Mouse (Mus musculus): Measurements from ENCODE around the gene Celf2.
"Not testable (repeated sequence)": the region's sequence is repeated elsewhere in the genome, so short reads cannot be mapped to it uniquely, and the experiment has no call there.

Celf2 gene

DNA sequence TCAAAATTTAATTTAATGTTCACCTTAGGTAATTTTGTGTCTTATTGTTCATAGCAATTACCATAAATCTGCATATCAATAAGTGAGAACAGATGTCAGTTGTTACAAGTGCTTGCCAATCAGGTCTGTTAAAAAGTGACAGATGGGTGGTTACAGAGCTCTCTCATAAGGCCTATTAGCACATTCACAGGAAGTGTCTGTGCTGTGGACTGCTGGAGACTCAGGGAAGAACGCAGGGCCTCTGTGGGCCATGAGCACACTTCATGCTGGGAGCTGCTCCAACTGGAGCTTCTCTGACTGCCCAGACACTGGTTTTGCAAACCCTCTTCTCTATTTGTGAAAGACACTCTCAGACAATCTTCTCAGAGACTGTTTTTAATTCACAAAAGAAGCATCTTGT, 914.6 kb downstream of the Celf2 start:
- no peak for DNase-seq (ENCODE audit: low spot score)

DNA sequence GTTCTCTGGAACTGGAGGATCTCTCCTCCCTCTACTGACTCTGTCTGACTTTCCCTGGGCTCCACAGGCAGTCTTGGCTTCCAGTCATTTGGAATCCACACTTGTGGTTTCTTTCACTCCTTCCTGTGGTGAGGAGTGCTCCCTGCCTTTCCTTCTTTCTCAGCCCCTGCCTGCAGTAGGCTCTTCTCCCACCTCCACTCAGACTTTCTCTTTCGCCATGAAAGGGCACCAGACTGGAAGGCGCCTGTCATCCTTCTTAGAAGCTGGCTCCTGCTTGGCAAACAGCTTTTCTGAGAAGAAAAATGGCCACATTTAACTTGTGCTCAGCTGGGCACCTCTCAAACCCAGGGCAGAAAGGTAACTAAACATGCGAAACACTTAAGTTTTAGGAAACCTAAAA, 915.2 kb downstream of the Celf2 start:
- DNase-seq (ENCODE audit: low spot score): no peak

DNA sequence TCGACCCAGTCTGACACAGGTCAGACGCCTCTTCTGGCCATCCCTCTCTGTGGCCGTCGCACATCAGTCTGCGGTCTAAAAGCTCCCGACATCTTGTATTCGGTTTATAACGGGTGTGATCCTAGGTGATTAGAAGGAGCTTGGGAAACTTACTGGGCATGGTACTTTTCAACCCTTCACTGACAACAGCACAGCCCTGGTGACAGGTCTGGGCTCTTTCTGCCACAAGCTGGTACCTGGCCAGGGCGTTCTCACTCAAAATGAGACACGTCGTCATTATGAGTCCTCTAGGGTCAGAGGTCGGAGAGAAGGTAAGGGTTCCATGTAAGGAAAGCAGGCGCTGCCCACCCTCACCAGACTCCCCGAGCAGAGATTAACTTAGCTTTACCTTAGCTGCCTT, 915.6 kb downstream of the Celf2 start:
- no peak for DNase-seq (ENCODE audit: low spot score)

DNA sequence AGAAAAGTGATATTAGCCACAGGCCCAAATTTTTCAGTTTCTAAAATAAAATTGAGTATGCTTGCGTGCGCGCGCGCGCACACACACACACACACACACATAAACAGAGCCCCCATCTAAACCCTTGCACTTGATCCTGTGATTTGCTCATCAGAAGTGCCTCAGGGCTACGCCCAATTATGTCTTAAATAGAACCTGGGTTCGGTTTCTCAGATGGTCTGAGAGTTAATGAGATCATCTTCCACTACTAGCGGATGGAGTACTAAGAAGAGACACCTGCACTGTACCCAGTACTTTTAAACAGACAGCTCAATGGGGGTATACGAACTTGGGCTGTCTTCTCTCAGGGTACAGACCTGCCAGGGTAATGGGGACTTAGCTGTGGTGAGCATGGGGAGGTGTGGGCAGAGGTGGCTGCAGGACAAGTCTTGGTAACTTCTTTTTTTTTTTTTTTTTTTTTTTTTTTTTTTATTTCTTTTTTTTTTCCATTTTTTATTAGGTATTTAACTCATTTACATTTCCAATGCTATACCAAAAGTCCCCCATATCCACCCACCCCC, 923.2 kb downstream of the Celf2 start:
- no peak for DNase-seq (ENCODE audit: low spot score)

DNA sequence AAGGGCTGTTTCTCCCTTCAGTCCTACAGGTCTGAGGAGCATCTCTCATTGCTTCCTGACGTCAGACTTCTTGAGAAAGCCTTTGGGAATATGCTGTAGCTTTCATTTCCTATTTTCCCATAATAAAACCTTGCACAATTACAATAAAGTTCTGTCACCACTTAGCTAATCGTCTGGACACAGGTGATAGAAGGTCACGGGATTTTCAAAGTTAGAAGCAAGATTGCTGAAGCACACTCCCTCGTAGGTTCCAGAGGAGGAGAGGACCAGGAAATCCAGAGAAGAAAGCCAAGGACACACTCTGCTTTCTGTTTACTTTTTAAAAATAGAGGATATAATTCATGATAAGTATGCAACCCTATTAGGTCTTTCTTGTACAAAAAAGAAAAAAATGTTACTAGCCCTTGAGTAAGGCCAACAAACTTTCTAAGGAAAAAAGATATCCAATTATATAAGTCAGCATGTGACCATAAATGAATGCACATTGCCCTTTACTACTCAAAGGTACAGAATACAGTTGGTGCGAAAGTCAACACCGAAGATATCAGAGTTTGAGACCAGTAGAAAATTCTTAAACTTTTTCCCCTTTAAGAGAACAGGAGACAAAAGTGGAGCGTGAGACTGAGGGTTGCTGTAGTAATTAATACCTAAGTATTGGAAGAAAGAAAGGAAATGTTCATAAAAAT, 924.2 kb downstream of the Celf2 start:
- no peak for DNase-seq (ENCODE audit: low spot score)

DNA sequence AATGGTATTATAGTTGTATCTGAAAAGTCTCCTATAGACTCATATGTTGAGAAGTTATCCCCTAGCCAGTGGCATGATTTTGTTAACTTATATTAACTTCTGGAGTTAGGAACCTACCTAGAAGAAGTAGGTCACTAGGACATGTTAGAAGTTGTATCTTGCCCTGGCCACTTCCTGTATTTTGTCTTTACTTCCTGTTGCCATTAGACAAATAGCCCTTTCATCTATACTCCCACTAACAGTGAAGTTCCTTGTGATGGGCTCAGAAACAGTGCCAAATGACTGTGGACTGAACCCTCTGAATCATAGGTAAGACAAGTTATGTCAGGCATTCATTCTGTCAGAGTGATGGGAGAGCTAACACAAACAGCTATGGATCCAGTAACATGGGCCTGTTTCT, 926.7 kb downstream of the Celf2 start:
- DNase-seq (ENCODE audit: low spot score): no peak

DNA sequence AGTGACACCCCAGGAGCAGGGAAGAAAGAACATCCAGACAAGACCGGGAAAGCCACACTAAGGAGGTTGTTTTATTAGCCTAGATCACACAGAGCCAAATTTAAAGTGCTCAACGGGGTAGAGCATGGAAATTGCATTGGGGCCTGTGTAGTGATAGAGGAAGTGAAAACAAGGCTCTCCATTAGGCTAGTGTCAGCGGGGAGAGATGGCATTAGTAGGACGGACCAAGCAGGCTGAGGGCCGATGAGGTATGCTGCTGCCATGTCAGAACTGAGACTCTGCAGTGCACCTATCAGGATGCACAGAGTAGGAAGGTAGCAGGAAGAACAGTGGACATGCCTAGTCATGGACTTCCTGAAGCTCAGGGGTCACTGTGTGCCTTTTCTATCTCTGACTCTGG, 929.3 kb downstream of the Celf2 start:
- DNase-seq (ENCODE audit: low spot score): no peak

DNA sequence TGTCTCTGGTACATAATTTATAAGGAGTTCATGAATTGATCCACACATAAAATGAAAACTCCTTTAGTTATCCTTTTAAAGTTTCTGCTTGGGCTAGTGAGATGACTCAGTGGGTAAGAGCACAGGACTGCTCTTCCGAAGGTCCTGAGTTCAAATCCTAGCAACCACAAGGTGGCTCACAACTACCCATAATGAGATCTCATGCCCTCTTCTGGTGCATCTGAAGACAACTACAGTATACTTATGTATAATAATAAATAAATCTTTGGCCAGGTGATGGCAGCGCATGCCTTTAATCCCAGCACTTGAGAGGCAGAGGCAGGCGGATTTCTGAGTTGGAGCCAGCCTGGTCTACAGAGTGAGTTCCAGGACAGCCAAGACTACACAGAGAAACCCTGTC, 934.0 kb downstream of the Celf2 start:
- DNase-seq (ENCODE audit: low spot score): not testable (repeated sequence)

DNA sequence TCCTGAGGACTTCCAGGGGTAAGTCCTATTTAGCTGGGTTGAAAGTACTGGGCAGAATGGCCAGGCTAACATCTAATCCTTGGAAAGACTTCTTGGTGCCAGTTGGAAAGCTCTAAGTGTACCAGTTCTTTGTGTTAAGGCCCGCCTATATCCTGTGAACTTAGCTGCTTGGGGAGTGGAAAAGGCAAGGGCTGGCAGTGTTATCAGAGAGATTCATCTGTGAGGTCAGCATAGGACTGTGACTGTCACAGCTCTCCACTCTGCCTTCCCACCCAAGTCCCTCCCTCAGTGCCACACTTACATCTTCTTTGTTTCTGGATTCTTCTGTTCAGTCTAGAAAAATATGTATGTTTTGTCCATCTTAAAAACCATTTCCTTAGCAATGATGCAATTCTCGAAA, 935.7 kb downstream of the Celf2 start:
- DNase-seq (ENCODE audit: low spot score): no peak

DNA sequence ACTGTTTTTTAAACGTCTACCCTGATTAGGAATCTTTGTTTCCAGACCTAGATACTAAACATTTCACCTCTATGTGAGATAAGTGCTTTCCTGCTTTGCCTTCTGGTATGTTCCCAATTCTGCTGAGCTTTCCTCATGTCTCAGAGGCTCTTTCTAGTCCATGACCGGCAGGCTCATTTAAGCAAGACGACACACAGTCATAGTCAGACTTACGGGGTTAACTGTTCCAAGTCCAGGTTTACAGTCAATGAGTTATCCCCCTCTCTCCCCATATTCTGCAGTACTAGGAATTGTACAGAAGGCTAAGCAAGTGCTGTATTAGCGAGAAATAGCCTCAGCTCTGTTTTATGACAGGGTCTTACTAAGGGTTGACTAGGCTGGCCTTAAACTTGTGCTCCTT, 936.4 kb downstream of the Celf2 start:
- no peak for DNase-seq (ENCODE audit: low spot score)

DNA sequence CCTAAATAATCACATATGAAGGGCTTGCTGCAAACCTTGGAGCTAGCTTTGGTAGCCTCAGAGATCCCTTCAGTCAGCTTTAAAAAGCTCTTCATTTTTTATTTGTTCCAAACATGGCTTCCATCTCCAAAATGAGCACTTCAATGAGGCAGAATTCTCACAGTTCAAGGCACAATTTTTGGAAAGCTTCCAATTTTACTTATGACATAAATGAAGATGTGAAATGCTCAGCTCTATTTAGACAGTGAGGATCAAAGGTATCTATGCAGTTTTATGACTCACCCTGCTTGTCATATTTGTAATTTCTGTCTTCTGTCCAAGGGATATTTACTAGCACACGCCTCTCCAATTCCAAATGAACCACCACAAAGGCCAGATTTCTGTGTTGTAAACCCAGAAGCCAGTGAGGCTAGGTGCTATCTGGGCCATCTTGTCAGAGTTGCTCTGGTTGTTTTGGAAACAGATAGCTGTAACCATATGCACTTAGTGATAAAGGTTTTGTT, 940.3 kb downstream of the Celf2 start:
- DNase-seq (ENCODE audit: low spot score): no peak

DNA sequence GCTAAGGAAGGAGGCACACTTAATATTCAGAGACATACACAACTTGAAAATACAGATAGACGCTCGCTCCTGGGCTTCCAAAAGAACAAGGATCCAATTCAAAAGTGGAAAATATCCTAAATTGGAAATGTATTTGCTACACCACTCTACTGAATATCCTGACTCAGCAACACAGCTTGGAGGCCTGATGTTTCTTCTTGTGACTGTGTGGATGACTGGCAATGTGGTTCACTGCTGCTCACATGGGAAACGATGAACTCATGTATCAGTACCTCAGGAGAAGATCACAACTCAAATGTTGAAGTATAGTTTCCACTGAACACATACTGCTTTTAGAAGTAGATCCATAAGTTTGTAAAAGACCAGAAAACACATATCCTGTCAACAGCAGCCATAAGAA, 944.2 kb downstream of the Celf2 start:
- DNase-seq (ENCODE audit: low spot score): no peak

DNA sequence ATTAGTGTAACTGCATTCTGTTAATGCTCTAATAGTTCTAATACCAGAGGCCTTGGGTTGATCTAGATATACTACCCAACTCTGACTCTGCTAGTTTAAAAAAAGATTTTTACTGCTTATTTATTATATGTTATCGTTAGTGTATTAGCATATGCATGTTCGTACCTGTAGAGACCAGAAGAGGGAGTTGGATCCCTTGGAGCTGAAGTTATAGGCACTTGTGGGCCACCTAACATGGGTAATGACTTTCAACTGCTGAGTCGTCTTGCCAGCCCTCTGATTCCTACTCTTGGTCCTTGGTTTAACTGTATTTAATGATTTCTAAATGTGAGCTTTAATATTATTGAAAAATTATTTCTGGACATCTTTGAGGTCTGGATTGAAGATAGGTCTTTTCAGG, 948.0 kb downstream of the Celf2 start:
- DNase-seq (ENCODE audit: low spot score): no peak

DNA sequence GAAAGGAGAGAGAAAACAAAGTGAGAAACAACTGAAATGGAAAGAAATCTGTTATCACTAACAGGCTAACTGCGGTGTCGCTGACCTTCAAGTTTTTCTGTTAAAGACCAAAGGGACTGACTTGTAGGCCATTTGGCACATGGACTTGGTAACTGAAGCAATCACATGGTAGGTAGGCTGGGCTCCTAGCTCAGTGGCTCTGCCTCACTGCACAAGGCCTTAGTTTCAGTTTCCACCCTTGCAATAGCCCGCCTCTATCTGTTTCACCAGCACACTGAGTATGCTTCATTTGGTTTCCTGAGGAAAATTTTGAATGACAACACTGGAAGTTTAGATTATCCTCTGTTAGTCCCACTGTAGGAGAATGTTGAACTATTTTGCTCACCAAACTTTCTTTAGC, 948.6 kb downstream of the Celf2 start:
- DNase-seq (ENCODE audit: low spot score): no peak

DNA sequence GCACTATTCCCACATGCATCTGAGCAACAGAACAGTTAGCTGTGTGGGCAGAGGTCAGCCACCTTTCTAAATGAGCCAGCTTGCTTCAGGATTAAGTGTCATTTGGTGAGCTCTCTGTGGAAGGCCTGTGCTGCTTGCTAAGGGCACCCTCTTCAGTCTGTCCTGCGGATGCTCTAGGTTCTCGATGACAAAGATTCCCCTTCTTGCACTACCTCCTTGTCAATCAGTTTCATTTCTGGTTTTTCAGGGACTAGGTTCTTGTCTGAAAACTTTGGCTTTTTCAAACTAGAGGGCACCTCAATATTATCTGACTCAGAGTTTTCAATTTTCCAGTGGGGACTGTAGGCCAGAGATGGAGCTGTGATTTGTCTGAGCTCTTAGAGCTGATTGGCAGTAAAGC, 949.8 kb downstream of the Celf2 start:
- DNase-seq (ENCODE audit: low spot score): no peak

DNA sequence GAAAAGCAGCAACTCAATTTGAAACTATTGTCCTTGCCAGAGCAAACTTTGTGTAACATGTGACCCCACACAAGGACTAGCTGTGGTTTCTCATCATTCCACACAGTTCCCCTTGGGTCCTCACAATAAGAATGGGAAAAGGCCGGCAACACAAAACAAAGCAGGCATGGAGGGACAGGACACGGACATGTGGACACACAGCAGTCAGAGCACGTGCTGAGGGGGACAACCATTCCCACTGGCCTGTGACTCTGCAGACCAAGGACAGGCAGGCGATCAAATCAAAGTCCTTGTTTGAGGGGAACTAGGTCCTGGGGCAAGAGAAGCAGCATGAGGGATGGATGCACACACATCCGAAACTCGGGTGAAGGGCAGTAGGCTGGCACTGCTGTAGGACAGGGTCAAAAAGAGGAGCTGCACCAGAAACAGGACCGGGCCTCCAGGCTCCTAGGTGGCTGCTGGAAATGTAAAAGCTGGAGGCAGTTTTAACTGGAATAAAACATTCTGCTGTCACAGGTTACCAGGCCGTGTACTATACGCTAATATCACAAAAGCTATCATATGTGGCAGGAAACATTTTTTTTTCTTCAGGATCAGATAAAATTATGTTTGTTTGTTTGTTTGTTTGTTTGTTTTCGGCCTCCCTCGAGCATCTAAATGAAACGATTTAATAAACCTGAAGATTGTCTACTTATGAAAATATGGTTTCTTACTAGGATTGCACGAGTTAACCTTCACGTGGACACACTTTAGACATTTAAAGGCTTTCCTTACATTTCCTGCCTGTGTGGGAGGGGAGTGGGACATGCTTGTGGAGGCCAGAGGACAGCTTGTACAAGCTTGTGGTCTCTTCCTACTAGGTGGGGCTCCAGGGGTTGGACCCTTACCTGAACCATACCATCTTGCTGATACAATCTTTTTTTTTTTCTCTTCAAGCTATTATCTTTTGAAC, 950.8 kb downstream of the Celf2 start:
- no peak for DNase-seq (ENCODE audit: low spot score)

DNA sequence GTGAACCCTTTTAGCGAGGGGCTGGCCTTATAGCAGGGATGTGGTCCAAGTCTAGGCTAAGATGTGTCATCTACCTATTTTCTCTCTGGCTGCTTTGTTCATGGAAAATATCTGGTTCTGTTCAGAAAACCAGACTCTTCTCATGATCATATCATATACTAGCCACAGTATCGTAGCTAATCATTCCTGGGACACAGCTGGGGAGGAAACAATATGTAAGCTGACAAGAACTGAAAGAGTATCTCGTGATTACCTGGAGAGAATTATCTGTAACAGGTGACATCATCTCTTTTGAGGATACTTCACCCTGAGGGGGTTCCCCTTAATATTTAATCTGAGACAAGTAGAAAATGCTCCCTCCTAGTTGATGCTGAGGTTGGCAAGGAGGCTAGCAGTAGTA, 951.6 kb downstream of the Celf2 start:
- DNase-seq (ENCODE audit: low spot score): no peak

DNA sequence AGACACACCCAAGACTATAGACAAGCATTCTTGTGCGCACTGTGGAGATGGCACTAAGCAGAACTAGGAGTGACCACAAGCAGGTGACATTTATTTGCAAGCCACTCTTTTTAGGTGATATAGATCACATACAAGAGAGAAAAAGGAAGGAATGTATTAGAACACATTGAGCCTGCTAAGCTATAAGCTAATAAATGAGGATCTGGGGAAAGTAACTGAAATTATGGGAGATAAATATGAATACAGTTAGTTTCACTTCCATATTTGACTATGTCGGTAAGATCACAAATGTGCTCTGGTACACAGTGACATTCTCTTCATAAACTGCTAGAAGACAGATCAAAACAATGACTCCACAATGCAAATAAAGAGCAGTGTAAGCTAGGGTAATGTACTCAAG, 952.5 kb downstream of the Celf2 start:
- no peak for DNase-seq (ENCODE audit: low spot score)

DNA sequence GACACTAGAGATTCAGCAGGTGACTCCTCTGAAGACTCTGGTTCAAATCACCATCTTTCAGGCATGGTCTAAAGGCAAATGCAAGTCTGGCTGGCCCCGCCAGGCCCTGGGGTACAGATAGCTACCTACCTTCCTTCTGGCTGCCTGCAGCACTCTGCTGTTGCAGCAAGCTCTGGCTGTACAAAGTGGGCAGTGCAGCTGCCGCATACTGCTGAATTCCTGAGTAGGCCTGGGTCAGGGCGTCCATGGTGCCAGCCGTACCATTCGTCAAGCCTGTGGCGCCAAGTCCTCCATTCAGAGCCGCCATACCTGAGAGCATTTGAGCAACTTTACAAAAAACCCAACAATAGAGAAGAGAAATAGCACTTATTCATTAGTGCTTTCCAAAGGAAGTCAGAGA, 955.7 kb downstream of the Celf2 start:
- DNase-seq (ENCODE audit: low spot score): no peak

DNA sequence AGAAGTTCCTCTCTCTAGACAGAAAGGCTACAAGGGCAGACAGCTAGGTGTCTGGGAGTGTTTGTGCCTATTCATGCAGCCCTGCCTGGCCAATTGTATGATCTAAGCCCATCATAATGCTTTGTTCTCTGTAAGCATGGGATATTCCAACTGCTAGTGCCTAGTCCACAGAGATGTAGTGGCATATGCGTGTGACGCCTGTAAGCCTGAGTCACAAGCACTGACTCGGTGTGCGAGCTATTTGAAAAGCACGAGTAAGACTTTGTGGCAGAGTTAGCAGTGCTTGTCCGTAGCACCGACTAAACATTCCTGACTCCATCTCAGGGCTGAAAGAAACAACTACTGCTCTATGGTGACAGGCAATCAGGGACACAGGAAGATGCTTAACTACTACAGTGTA, 960.1 kb downstream of the Celf2 start:
- DNase-seq (ENCODE audit: low spot score): no peak

DNA sequence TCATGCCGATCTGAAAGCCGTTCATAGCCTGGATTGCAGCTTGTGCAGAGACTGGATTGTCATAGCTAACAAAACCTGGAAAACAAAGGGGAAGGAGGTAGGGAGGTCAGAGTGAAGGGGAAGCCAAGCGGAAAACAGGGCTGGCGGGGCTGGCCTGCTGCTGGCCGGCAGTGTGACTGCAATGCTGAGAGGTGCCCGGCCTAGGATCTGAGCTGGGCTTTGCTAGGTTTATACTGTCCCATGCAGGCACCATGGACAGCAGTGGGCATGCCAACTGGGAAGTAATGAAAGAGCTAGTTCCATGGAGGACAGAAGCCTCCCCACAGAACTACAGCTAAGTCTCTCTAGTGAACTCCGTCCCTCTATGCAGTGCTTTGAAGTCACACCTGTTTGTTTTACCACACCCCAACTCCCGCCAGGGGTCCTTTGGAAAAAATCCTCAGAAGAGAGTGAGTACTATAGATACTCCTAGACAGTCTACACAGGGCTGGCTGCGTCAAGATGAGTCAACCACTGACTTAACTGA, 962.2 kb downstream of the Celf2 start:
- DNase-seq (ENCODE audit: low spot score): no peak

DNA sequence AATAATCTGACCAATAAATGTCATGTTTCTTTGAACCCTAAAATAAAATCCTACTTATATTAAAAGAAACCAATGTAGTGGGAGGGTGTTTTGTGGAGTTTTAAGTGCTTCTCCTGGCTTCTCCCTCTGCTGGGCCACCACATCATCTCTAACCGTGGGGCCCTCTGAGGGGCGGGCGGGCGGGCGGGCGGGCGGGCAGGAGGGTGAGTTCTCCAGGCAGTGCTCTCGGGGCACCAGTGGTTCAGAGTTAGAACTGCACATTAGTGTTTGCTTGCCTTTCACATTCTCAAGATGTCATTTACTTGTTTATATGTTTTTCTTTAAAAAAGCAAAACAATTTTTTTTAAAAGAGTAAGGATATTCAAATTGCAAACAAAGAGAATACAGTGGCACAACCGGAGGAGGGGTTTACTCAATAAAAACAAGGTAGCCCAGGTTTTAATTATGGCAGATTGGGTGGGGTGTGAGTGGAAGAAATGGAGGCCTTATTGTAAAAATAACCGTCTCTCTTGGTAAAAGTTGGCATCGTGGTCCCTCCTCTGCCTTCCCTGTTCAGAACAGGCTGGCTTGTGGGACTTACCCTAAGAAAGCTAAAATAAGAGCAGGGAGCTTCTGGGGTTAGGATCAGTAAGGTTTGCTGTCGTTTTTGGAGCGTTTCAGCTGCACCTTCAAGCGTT, 962.8 kb downstream of the Celf2 start:
- DNase-seq (ENCODE audit: low spot score): no peak

Measured in testis, postnatal 10 days (tissue).